Mouse (Mus musculus) liver, adult 2 months (tissue): ENCODE results near the gene Pcsk4. TPM values are rescaled to one million over a fixed set of nuclear protein-coding genes. Genes with fewer than 3 reads are reported as not detected.

Experiments
- DNase-seq: peaks from one replicate; pipeline ENCODE4 v3.0.0-alpha.2; 2011; ENCODE audit warnings: low read depth, low spot score; ENCODE audit errors: extremely low read depth
- H3K27ac ChIP-seq: fragments of 200-500 bp; replicated peaks from 2 replicates; pipeline ENCODE4 v1.5.1; 2012; ENCODE audit warnings: low read depth, mild to moderate bottlenecking, control low read depth, inconsistent platforms, low read length; ENCODE audit not compliant: insufficient read depth
- H3K27me3 ChIP-seq: fragments of 200-500 bp; 2 replicates; pipeline ENCODE4 v1.6.1; 2012; ENCODE audit warnings: mild to moderate bottlenecking, moderate library complexity, low read length, inconsistent platforms; ENCODE audit not compliant: control insufficient read depth, insufficient read depth
- H3K36me3 ChIP-seq: fragments of 200-500 bp; 2 replicates; pipeline ENCODE4 v1.6.1; 2012; ENCODE audit warnings: low read length, inconsistent platforms; ENCODE audit not compliant: control insufficient read depth, insufficient read depth
- H3K4me1 ChIP-seq: fragments of 200-500 bp; 2 replicates; pipeline ENCODE4 v1.6.1; 2011; ENCODE audit warnings: low read length; ENCODE audit not compliant: control insufficient read depth, insufficient read depth
- H3K4me3 ChIP-seq: fragments of 200-500 bp; 2 replicates; pipeline ENCODE4 v1.5.1; 2011; ENCODE audit warnings: low read depth, mild to moderate bottlenecking, control low read depth, low read length, moderate library complexity; ENCODE audit not compliant: insufficient read depth
- H3K79me2 ChIP-seq: fragments of 200-500 bp; 2 replicates; pipeline ENCODE4 v1.6.1; 2012; ENCODE audit warnings: inconsistent platforms, mild to moderate bottlenecking, low read length, moderate library complexity; ENCODE audit not compliant: control insufficient read depth, insufficient read depth
- H3K9ac ChIP-seq: fragments of 200-500 bp; 2 replicates; pipeline ENCODE4 v1.6.1; 2012; ENCODE audit warnings: low read depth, mild to moderate bottlenecking, control low read depth, inconsistent platforms, low read length
- CTCF ChIP-seq: fragments of 200-500 bp; IDR thresholded peaks from 2 replicates; pipeline ENCODE4 v1.5.1; 2011; ENCODE audit warnings: low read depth, low read length, control low read depth
- POLR2A ChIP-seq: fragments of 200-500 bp; IDR thresholded peaks from 2 replicates; pipeline ENCODE4 v1.6.1; 2011; ENCODE audit warnings: low read length, control low read depth; ENCODE audit not compliant: insufficient read depth; ENCODE audit errors: extremely low read depth
- WGBS: fragments of 180-500 bp; shearing (Covaris S2); methylation state at CpG from one replicate; pipeline ENCODE4 v1.1.7; 2018; 5-methylcytosine and 5-hydroxymethylcytosine counted together
- polyA plus RNA-seq: library from polyadenylated mRNA; depleted of rRNA; stranded (reverse); fragments of >200 nt; gene quantifications from 2 replicates; pipeline ENCODE4 v1.2.3, GENCODE M21; 2012
- total RNA-seq: library from RNA; depleted of rRNA; stranded (reverse); fragments of >200 nt; gene quantifications from 2 replicates; pipeline ENCODE4 v1.2.3, GENCODE M21; 2014

Gene Pcsk4
- total and polyA plus RNA-seq, 2 experiments, result 12.5 to 21.8 TPM

DNA sequence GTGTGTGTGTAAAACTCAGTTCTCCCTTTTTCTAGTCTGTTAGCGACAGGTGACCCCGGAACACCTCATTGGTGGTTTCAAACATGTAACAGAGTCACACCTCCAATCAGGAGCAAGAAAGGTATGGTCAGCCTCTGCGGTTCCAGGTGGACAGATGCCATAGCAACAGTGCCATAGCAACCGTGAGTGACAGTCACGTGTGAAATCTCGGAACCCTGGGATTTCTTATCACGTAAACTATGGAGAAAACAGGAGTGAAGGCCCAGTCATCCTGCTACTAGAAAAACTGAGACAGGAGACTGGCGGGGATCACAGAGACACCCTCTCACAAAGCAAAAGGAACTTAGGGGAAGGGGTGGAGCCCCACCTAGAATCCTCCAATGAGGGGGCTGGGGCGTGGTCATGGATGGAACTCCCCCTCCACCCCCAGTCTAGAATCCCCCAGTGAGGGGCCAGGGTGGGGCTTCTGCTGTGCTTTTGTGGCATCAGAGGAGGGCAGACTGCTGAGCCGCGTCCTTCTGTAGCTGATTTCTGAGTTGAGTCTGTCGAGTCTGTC is 42.2 kb upstream of the Pcsk4 start:
- no peaks in the 10 kb centered on the region for H3K27me3 ChIP-seq
- H3K36me3 ChIP-seq, result no peaks in the 10 kb centered on the region
- TF ChIP-seq CTCF (no peak), POLR2A (no peak)
- peaks cover 3% of the 10 kb centered on the region; the same call in 1 of the 2 replicates for H3K4me1 ChIP-seq
- no peaks in the 10 kb centered on the region for H3K79me2 ChIP-seq
- WGBS, result 23% methylated on average over 12 of the region's 12 CpGs
- no peak overlapping the region for H3K9ac ChIP-seq
- DNase-seq, result peak; percentile 54
- no peak overlapping the region for H3K4me3 ChIP-seq
- H3K27ac ChIP-seq, result no peak overlapping the region

DNA sequence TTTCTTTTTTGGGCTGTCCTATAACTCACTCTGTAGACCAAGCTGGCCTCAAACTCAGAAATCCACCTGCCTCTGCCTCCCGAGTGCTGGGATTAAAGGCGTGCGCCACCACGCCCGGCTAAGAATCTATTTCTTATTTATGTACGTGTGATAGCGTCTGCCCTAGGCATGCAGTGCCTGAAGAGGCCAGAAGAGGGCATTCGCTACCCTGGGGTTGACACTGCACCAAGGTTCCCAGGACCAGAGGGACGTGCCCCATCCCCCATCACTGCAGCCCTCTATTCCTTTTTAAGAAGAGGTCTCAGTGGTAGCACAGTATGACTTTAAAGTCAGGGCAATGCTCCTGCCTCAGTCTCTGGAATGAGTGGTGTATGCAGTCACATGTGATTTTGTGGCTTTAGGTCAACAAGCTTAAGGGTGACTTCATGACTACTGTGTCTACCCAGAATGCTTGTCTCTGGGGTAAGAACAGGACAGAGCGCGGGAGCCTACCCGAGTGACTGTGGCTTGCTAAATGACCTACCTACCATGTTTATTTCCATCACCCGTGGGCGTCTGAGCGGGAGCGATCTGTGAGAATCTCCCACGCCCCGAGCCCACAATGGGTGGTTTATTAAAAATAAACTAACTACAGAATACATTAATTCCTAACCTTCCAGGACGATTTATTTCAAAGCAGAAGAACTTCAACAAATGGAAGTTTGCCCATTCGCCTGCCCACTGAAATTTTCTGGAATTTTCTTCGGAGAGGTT is 40.9 kb upstream of the Pcsk4 start:
- TF ChIP-seq POLR2A (no peak), CTCF (peak; percentile 70)
- Histone ChIP-seq H3K27me3 (no peaks in the 10 kb centered on the region), H3K36me3 (no peaks in the 10 kb centered on the region), H3K4me1 (peaks cover 3% of the 10 kb centered on the region; the same call in 1 of the 2 replicates), H3K9ac (no peak overlapping the region), H3K4me3 (no peak overlapping the region), H3K79me2 (no peaks in the 10 kb centered on the region), H3K27ac (no peak overlapping the region)
- WGBS, result 74% methylated on average over 21 of the region's 21 CpGs
- no peak for DNase-seq

DNA sequence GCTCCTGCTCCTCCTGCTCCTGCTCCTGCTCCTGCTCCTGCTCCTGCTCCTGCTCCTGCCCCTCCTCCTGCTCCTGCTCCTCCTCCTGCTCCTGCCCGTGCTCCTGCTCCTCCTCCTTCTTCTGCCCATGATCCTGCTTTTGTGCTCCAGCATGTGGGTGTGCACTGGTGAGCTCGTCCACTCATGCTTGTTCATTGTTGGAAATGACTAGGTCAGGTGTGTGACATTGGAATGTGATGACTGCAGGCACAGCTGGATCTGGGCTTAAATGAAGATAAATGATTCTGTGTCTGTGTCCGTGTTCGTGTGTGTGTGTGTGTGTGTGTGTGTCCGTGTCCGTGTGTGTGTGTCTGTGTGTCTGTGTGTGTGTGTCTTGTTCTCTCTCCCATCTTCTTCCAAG is 39.1 kb upstream of the Pcsk4 start:
- Histone ChIP-seq H3K9ac (no peak overlapping the region), H3K27ac (no peak overlapping the region), H3K79me2 (no peaks in the 10 kb centered on the region), H3K36me3 (no peaks in the 10 kb centered on the region), H3K4me3 (no peak overlapping the region), H3K4me1 (peaks cover 3% of the 10 kb centered on the region; the same call in 1 of the 2 replicates), H3K27me3 (no peaks in the 10 kb centered on the region)
- TF ChIP-seq CTCF, result no peak
- TF ChIP-seq POLR2A, result no peak
- DNase-seq, result no peak
- WGBS, result 93% methylated on average over 6 of the region's 6 CpGs

DNA sequence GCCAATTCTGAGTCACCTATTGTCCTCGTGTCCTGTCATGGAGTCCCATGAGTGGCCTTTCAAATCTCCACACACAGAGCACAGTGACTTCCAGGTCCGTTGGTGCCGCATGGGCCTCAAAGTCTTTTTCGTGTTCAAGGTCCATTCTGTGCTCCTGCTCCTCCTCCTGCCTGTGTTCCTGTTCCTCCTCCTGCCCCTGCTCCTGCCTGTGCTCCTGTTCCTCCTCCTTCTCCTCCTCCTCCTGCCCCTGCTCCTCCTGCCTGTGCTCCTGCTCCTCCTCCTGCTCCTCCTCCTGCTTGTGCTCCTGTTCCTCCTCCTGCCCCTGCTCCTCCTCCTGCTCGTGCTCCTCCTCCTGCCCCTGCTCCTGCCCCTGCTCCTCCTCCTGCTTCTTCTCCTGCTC is 38.7 kb upstream of the Pcsk4 start:
- 21% methylated on average over 5 of the region's 5 CpGs for WGBS
- Histone ChIP-seq H3K4me1 (peaks cover 3% of the 10 kb centered on the region; the same call in 1 of the 2 replicates), H3K4me3 (peak overlapping the region; percentile 44), H3K27ac (peak overlapping the region; percentile 47; the same call in 1 of the 2 replicates), H3K79me2 (no peaks in the 10 kb centered on the region), H3K9ac (peak overlapping the region; percentile 69), H3K27me3 (no peaks in the 10 kb centered on the region), H3K36me3 (no peaks in the 10 kb centered on the region)
- DNase-seq, result peak; percentile 96
- peak; percentile 44; the same call in 1 of the 2 replicates for TF ChIP-seq POLR2A
- no peak for TF ChIP-seq CTCF

DNA sequence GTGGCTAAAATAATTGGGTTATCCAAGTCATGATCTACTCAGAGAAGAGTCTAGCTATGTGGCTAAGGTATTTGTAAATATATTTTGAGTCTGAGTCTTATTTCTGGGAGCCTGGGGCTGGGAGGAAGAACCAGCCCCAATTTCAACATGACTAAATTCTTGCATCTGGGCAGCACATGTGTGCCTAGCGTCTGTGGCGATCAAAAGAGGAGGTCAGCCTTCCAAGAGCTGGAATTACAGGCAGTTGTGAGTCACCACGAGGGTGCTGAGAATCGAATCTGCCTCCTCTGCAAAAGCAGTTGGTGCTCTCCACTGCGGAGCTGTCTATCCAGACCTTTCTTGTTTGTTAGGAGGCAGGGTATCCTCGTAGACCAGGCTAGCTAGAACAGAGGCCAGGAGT is 36.4 kb upstream of the Pcsk4 start:
- Histone ChIP-seq H3K36me3 (no peaks in the 10 kb centered on the region), H3K27ac (no peak overlapping the region), H3K9ac (no peak overlapping the region), H3K27me3 (no peaks in the 10 kb centered on the region), H3K4me1 (peaks cover 3% of the 10 kb centered on the region; the same call in 1 of the 2 replicates), H3K4me3 (no peak overlapping the region), H3K79me2 (no peaks in the 10 kb centered on the region)
- WGBS, result 62% methylated on average over 6 of the region's 6 CpGs
- DNase-seq, result no peak
- no peak for TF ChIP-seq POLR2A

DNA sequence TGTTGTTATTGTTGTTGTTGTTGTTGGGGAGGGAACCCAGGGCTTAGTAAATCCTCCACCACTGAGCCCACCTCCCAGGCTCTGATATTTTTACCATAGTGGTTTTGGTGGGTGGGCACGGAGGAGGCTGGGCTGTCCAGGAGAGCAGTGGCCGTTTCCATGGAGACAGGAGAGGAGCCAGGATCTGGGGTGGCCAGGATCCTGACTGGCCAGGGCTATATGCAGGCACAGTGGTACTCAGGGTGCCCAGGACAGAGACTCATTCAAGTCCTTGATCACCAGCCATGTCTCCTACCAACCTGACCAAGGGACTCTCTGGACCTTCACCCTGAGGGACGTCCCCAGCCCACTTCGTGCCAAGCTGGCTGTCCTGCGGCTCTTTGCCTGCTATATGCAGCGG is 34.4 kb upstream of the Pcsk4 start:
- WGBS, result 41% methylated on average over 6 of the region's 6 CpGs
- Histone ChIP-seq H3K27me3 (no peaks in the 10 kb centered on the region), H3K4me3 (no peak overlapping the region), H3K4me1 (peaks cover 3% of the 10 kb centered on the region; the same call in 1 of the 2 replicates), H3K79me2 (no peaks in the 10 kb centered on the region), H3K36me3 (no peaks in the 10 kb centered on the region), H3K27ac (no peak overlapping the region), H3K9ac (no peak overlapping the region)
- TF ChIP-seq CTCF (no peak), POLR2A (no peak)
- no peak for DNase-seq
